Mouse (Mus musculus) forebrain, embryonic 11.5 days (tissue): ENCODE results near the gene Aknad1. TPM values are rescaled to one million over a fixed set of nuclear protein-coding genes. Genes with fewer than 3 reads are reported as not detected.

Experiments used
- ATAC-seq: fragments of 200-750 bp; cut with Nextera tagmentation; replicated peaks from 2 replicates; pipeline ENCODE4 v1.8.0; 2017; ENCODE audit warnings: moderate TSS enrichment; ENCODE audit not compliant: low FRiP score
- DNase-seq: peaks from one replicate; pipeline ENCODE4 v3.0.0-alpha.2; 2017; ENCODE audit warnings: low spot score
- H3K27ac ChIP-seq: fragments of 300-500 bp; sonication (generic); 2 replicates; pipeline ENCODE4 v1.5.1; 2014; ENCODE audit warnings: low read depth, low read length
- H3K27me3 ChIP-seq: fragments of 300-500 bp; sonication (generic); 2 replicates; pipeline ENCODE4 v1.6.1; 2014; ENCODE audit warnings: mild to moderate bottlenecking, low read length, mixed read lengths; ENCODE audit not compliant: control insufficient read depth, insufficient read depth
- H3K36me3 ChIP-seq: fragments of 300-500 bp; sonication (generic); 2 replicates; pipeline ENCODE4 v1.6.1; 2014; ENCODE audit warnings: mild to moderate bottlenecking, low read length, moderate library complexity, mixed read lengths; ENCODE audit not compliant: control insufficient read depth, insufficient read depth
- H3K4me1 ChIP-seq: fragments of 300-500 bp; sonication (generic); replicated peaks from 2 replicates; pipeline ENCODE4 v1.6.1; 2014; ENCODE audit warnings: low read length, mixed read lengths; ENCODE audit not compliant: control insufficient read depth, insufficient read depth
- H3K4me2 ChIP-seq: fragments of 300-500 bp; sonication (generic); 2 replicates; pipeline ENCODE4 v1.6.1; 2014; ENCODE audit warnings: low read depth, mild to moderate bottlenecking, low read length, moderate library complexity, mixed read lengths; ENCODE audit not compliant: severe bottlenecking
- H3K4me3 ChIP-seq: fragments of 300-500 bp; sonication (generic); 2 replicates; pipeline ENCODE4 v1.5.1; 2014; ENCODE audit warnings: low read depth, low read length
- H3K9ac ChIP-seq: fragments of 300-500 bp; sonication (generic); 2 replicates; pipeline ENCODE4 v1.6.1; 2014; ENCODE audit warnings: low read length
- H3K9me3 ChIP-seq: fragments of 300-500 bp; sonication (generic); 2 replicates; pipeline ENCODE4 v1.6.1; 2016; ENCODE audit warnings: low read length, mixed read lengths; ENCODE audit not compliant: control insufficient read depth
- WGBS: fragments of 180-500 bp; shearing (Covaris S2); extraction: QIAGEN DNeasy Blood & Tissue Kit; methylation state at CpG from one replicate; pipeline ENCODE4 v1.1.7; 2014; 5-methylcytosine and 5-hydroxymethylcytosine counted together
- polyA plus RNA-seq: library from polyadenylated mRNA; unstranded; fragments of >200 nt; fragmentation: Nextera tagmentation; extraction: Ambion mirVana; gene quantifications from 2 replicates; pipeline ENCODE4 v1.2.1, GENCODE M21; 2014

Aknad1 gene
- polyA plus RNA-seq, 1 experiment from 2014 or later: not detected

- Histone ChIP-seq H3K27ac (no peak overlapping the region), H3K4me3 (no peak overlapping the region)
- WGBS: 91% methylated on average over 10 of the region's 10 CpGs
These were observed 28.0 kb downstream of the Aknad1 start for GRCm38 (mm10) chr3:108767416-108767815.

GRCm38 (mm10) chr3:108769547-108769946 lies 30.1 kb downstream of the Aknad1 start:
- Histone ChIP-seq H3K27ac (no peak overlapping the region), H3K9me3 (no peaks in the 10 kb centered on the region), H3K36me3 (no peaks in the 10 kb centered on the region), H3K27me3 (no peaks in the 10 kb centered on the region), H3K4me3 (no peak overlapping the region), H3K9ac (no peak overlapping the region), H3K4me2 (no peak overlapping the region), H3K4me1 (no peaks in the 10 kb centered on the region)
- 90% methylated on average over 6 of the region's 6 CpGs for WGBS
- DNase-seq (no peak), ATAC-seq (no peak)

More at GRCm38 (mm10) chr3:108767416-108767815, 28.0 kb downstream of the Aknad1 start:
- no peak overlapping the region for H3K9ac ChIP-seq
- ATAC-seq (no peak), DNase-seq (no peak)
- no peaks in the 10 kb centered on the region for H3K9me3 ChIP-seq
- H3K27me3 ChIP-seq: no peaks in the 10 kb centered on the region
- no peaks in the 10 kb centered on the region for H3K4me1 ChIP-seq
- H3K4me2 ChIP-seq: no peak overlapping the region
- H3K36me3 ChIP-seq: no peaks in the 10 kb centered on the region

GRCm38 (mm10) chr3:108770725-108771368 lies 31.4 kb downstream of the Aknad1 start:
- Histone ChIP-seq H3K9me3 (no peaks in the 10 kb centered on the region), H3K27ac (no peak overlapping the region), H3K4me1 (no peaks in the 10 kb centered on the region), H3K27me3 (no peaks in the 10 kb centered on the region), H3K36me3 (no peaks in the 10 kb centered on the region), H3K9ac (no peak overlapping the region), H3K4me2 (no peak overlapping the region), H3K4me3 (no peak overlapping the region)
- ATAC-seq: peak; percentile 64
- peak; percentile 63 for DNase-seq
- 50% methylated on average over 6 of the region's 6 CpGs for WGBS

GRCm38 (mm10) chr3:108772211-108772610 lies 32.8 kb downstream of the Aknad1 start:
- Histone ChIP-seq H3K4me2 (no peak overlapping the region), H3K9me3 (no peaks in the 10 kb centered on the region), H3K27ac (no peak overlapping the region), H3K9ac (no peak overlapping the region), H3K4me1 (no peaks in the 10 kb centered on the region), H3K27me3 (no peaks in the 10 kb centered on the region), H3K36me3 (no peaks in the 10 kb centered on the region), H3K4me3 (no peak overlapping the region)
- DNase-seq (no peak), ATAC-seq (no peak)
- WGBS: 85% methylated on average over 13 of the region's 13 CpGs

GRCm38 (mm10) chr3:108772811-108773210 lies 33.4 kb downstream of the Aknad1 start:
- DNase-seq (no peak), ATAC-seq (no peak)
- H3K27me3 ChIP-seq: no peaks in the 10 kb centered on the region
- no peak overlapping the region for H3K9ac ChIP-seq
- no peak overlapping the region for H3K4me3 ChIP-seq
- no peak overlapping the region for H3K4me2 ChIP-seq
- no peaks in the 10 kb centered on the region for H3K36me3 ChIP-seq
- H3K27ac ChIP-seq: no peak overlapping the region
- 85% methylated on average over 3 of the region's 3 CpGs for WGBS
- H3K4me1 ChIP-seq: no peaks in the 10 kb centered on the region
- H3K9me3 ChIP-seq: no peaks in the 10 kb centered on the region

- no peak overlapping the region for H3K4me2 ChIP-seq
- 76% methylated on average over 4 of the region's 4 CpGs for WGBS
These were observed 39.5 kb downstream of the Aknad1 start for GRCm38 (mm10) chr3:108778761-108779540.

GRCm38 (mm10) chr3:108781238-108781883 lies 41.9 kb downstream of the Aknad1 start:
- Histone ChIP-seq H3K9me3 (no peaks in the 10 kb centered on the region; the same call in 1 of the 2 replicates), H3K9ac (no peak overlapping the region), H3K27ac (no peak overlapping the region), H3K36me3 (no peaks in the 10 kb centered on the region), H3K4me3 (no peak overlapping the region), H3K27me3 (no peaks in the 10 kb centered on the region), H3K4me1 (no peaks in the 10 kb centered on the region), H3K4me2 (no peak overlapping the region)
- 68% methylated on average over 10 of the region's 10 CpGs for WGBS
- ATAC-seq (no peak), DNase-seq (no peak)

More at GRCm38 (mm10) chr3:108778761-108779540, 39.5 kb downstream of the Aknad1 start:
- Histone ChIP-seq H3K4me3 (no peak overlapping the region), H3K9me3 (no peaks in the 10 kb centered on the region), H3K27ac (no peak overlapping the region), H3K36me3 (no peaks in the 10 kb centered on the region), H3K9ac (no peak overlapping the region), H3K27me3 (no peaks in the 10 kb centered on the region), H3K4me1 (no peaks in the 10 kb centered on the region)
- ATAC-seq: no peak
- DNase-seq: no peak

- H3K4me1 ChIP-seq: no peaks in the 10 kb centered on the region
- no peaks in the 10 kb centered on the region for H3K27me3 ChIP-seq
- no peak for ATAC-seq
- no peak overlapping the region for H3K4me3 ChIP-seq
- H3K27ac ChIP-seq: no peak overlapping the region
- no peak overlapping the region for H3K9ac ChIP-seq
- no peaks in the 10 kb centered on the region; the same call in 1 of the 2 replicates for H3K9me3 ChIP-seq
- WGBS: 83% methylated on average over 5 of the region's 5 CpGs
- H3K36me3 ChIP-seq: no peaks in the 10 kb centered on the region
- DNase-seq: no peak
- no peak overlapping the region for H3K4me2 ChIP-seq
These were observed 42.4 kb downstream of the Aknad1 start for GRCm38 (mm10) chr3:108781884-108782270.
